Mouse (Mus musculus) MEL (cell line): ENCODE measurements around the gene Gtf2h2.

Source experiments
- CTCF ChIP-seq, 3 experiments: IDR thresholded peaks in 2 of 3; conservative IDR thresholded peaks in 1 of 3; 2 replicates each; pipeline ENCODE4 v1.5.1; 2011 to 2012; ENCODE audit warnings: low read length in 3 of 3, low read depth in 2 of 3, mild to moderate bottlenecking in 2 of 3, improper control_type of control experiment in 1 of 3, inconsistent platforms in 1 of 3, mixed read lengths in 1 of 3, moderate library complexity in 1 of 3; ENCODE audit not compliant: control insufficient read depth in 1 of 3, insufficient read depth in 1 of 3, poor library complexity in 1 of 3, severe bottlenecking in 1 of 3
- GATA1 ChIP-seq: IDR thresholded peaks from 2 replicates; pipeline ENCODE4 v1.6.1; 2011; ENCODE audit warnings: low read depth, low read length, improper control_type of control experiment
- MAZ ChIP-seq: IDR thresholded peaks from 2 replicates; pipeline ENCODE4 v1.6.1; 2012; ENCODE audit warnings: low read depth, mild to moderate bottlenecking, inconsistent platforms, low read length, improper control_type of control experiment
- MYC ChIP-seq: IDR thresholded peaks from 2 replicates; pipeline ENCODE4 v1.6.1; 2011; ENCODE audit warnings: low read depth, mild to moderate bottlenecking, low read length, improper control_type of control experiment, moderate library complexity
- RCOR1 ChIP-seq: IDR thresholded peaks from 2 replicates; pipeline ENCODE4 v1.6.1; 2012; ENCODE audit warnings: low read depth, mild to moderate bottlenecking, inconsistent platforms, low read length, improper control_type of control experiment
- TCF12 ChIP-seq: IDR thresholded peaks from 2 replicates; pipeline ENCODE4 v1.6.1; 2014; ENCODE audit warnings: low read depth, mild to moderate bottlenecking, inconsistent platforms, low read length, improper control_type of control experiment, moderate library complexity
- USF1 ChIP-seq: IDR thresholded peaks from 2 replicates; pipeline ENCODE4 v1.6.1; 2014; ENCODE audit warnings: low read depth, mild to moderate bottlenecking, inconsistent platforms, low read length, improper control_type of control experiment, moderate library complexity

- TF ChIP-seq RCOR1: 0 out of 2 replicates have a peak, but pooled peaks have one; percentile 6
- TF ChIP-seq TCF12: no peak
- TF ChIP-seq CTCF (IDR thresholded peaks at IDR 0.05 in 2 of 3, conservative IDR thresholded peaks at IDR 0.05 in 1 of 3; ENCODE audit: control insufficient read depth in 1 of 3, insufficient read depth in 1 of 3, low read depth in 2 of 3, low read length in 3 of 3, poor library complexity in 1 of 3, severe bottlenecking in 1 of 3): no peak
- no peak for TF ChIP-seq USF1
- TF ChIP-seq MYC: no peak
- no peak for TF ChIP-seq MAZ
- TF ChIP-seq GATA1: 0 out of 2 replicates have a peak, but pooled peaks have one; percentile 42
Observed at GRCm38 (mm10) chr13:100521724-100522591, 29.6 kb upstream of the Gtf2h2 start.
